ENCODE assay signal across 26 mouse cellular contexts in the genomic region with DNA sequence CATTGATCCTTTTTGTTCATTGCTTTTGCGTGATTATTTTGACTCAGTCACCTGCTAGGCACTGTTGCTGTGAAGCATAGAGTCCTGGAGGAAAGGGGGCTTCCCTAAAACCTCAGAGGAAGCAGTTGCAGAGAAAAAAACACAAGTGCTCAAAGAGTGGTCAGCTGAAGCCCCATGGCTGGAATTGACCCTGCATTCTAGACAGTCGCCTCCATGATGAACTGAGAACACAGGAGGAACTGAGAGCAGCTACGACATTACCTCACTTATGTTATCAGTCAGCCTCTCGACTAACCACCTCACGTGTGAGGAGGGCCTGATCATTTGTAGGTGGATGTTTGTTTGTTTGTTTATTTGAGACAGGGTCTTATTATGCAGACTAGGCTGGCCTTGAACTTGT. TPM values are rescaled to one million over a fixed set of nuclear protein-coding genes. Genes with fewer than 3 reads are reported as not detected.
A peak's percentile ranks its signal among the peaks of the same experiment; 100 is the strongest.
DNase-seq lines count a peak whose midpoint lies in the region; ATAC-seq and TF ChIP-seq lines count a peak whose summit lies in the region.
"Had no signal": no experiment of that assay in that cellular context is flagged by ENCODE, and none has a peak within 500 bp of the region (broad histone marks: within the 10 kb centered on the region; RNA-seq: fewer than 3 reads in every experiment).

No protein-coding gene starts in this region.

- no peak for TF ChIP-seq CTCF in heart, adult 2 months (IDR thresholded peaks at IDR 0.05)

- no peaks in the 10 kb centered on the region for H3K9me3 ChIP-seq in heart, embryonic 10.5 days
- no peaks in the 10 kb centered on the region for H3K9me3 ChIP-seq in heart, embryonic 12.5 days (replicated peaks)
- H3K9me3 ChIP-seq in heart, embryonic 15.5 days (replicated peaks): no peaks in the 10 kb centered on the region
- H3K9me3 ChIP-seq: embryonic facial prominence, embryonic 13.5 days; embryonic facial prominence, embryonic 15.5 days; forebrain, embryonic 10.5 days; forebrain, embryonic 12.5 days; G1E had no signal

- TF ChIP-seq EP300 in heart, adult 2 months (IDR thresholded peaks at IDR 0.05; ENCODE audit: insufficient read depth, low read depth, low read length): no peak

- H3K79me2 ChIP-seq in heart, adult 2 months (replicated peaks; ENCODE audit: control insufficient read depth, insufficient read depth, low read length): no peaks in the 10 kb centered on the region; the same call in 1 of the 2 replicates

- WGBS in heart, embryonic 10.5 days: 59% methylated on average over 5 of the region's 5 CpGs
- WGBS in heart, embryonic 12.5 days: 64% methylated on average over 5 of the region's 5 CpGs
- 62% methylated on average over 5 of the region's 5 CpGs for WGBS in heart, embryonic 15.5 days
- WGBS in heart, adult 2 months: 77% methylated on average over 5 of the region's 5 CpGs

- peaks cover 95% of the 10 kb centered on the region for H3K36me3 ChIP-seq in heart, embryonic 10.5 days
- H3K36me3 ChIP-seq in heart, embryonic 12.5 days: peaks cover 88% of the 10 kb centered on the region
- peaks cover 91% of the 10 kb centered on the region for H3K36me3 ChIP-seq in heart, embryonic 15.5 days
- H3K36me3 ChIP-seq in heart, adult 2 months (ENCODE audit: control insufficient read depth, insufficient read depth, low read length): peaks cover 17% of the 10 kb centered on the region

- no peak for ATAC-seq in heart, embryonic 12.5 days (ENCODE audit: insufficient number of reproducible peaks, low FRiP score)
- ATAC-seq in heart, embryonic 15.5 days (replicated peaks; ENCODE audit: insufficient number of reproducible peaks, insufficient read depth, low FRiP score, low read depth): no peak
- ATAC-seq: activated CD4-positive, CD25-positive, alpha-beta regulatory T cell, adult 4 months; forebrain, embryonic 14.5 days; forebrain, embryonic 16.5 days; Patski had no signal

- no peaks in the 10 kb centered on the region for H3K27me3 ChIP-seq in heart, embryonic 10.5 days (ENCODE audit: insufficient read depth, poor library complexity, severe bottlenecking)
- no peaks in the 10 kb centered on the region for H3K27me3 ChIP-seq in heart, embryonic 12.5 days (replicated peaks)
- no peaks in the 10 kb centered on the region for H3K27me3 ChIP-seq in heart, embryonic 15.5 days
- no peaks in the 10 kb centered on the region for H3K27me3 ChIP-seq in heart, adult 2 months (ENCODE audit: control insufficient read depth, insufficient read depth, low read length)
- H3K27me3 ChIP-seq: embryonic facial prominence, embryonic 13.5 days; embryonic facial prominence, embryonic 15.5 days; forebrain, embryonic 12.5 days; Patski had no signal

- H3K9ac ChIP-seq in heart, embryonic 12.5 days: no peak overlapping the region
- no peak overlapping the region for H3K9ac ChIP-seq in heart, embryonic 15.5 days
- no peak overlapping the region for H3K9ac ChIP-seq in heart, adult 2 months (ENCODE audit: low read depth, low read length)
- H3K9ac ChIP-seq: embryonic facial prominence, embryonic 13.5 days; embryonic facial prominence, embryonic 15.5 days; forebrain, embryonic 12.5 days had no signal

- H3K4me2 ChIP-seq in heart, embryonic 12.5 days: no peak overlapping the region
- H3K4me2 ChIP-seq in heart, embryonic 15.5 days: no peak overlapping the region
- H3K4me2 ChIP-seq: embryonic facial prominence, embryonic 13.5 days; embryonic facial prominence, embryonic 15.5 days; forebrain, embryonic 12.5 days had no signal

- no peak for TF ChIP-seq POLR2A in heart, adult 2 months (IDR thresholded peaks at IDR 0.05; ENCODE audit: insufficient read depth, low read depth, low read length)

- intact Hi-C loops in heart, adult 2 months (cut with DNase I): no loop called here

- H3K27ac ChIP-seq in heart, embryonic 10.5 days: 0 out of 2 replicates have a peak overlapping the region, but pooled peaks have one; percentile 16
- no peak overlapping the region for H3K27ac ChIP-seq in heart, embryonic 12.5 days (ENCODE audit: poor library complexity, severe bottlenecking)
- peak overlapping the region; percentile 1; the same call in 1 of the 2 replicates for H3K27ac ChIP-seq in heart, embryonic 15.5 days
- no peak overlapping the region for H3K27ac ChIP-seq in heart, adult 2 months
- H3K27ac ChIP-seq: embryonic facial prominence, embryonic 13.5 days; embryonic facial prominence, embryonic 15.5 days; forebrain, embryonic 10.5 days; forebrain, embryonic 12.5 days had no signal

- peaks cover 17% of the 10 kb centered on the region for H3K4me1 ChIP-seq in heart, embryonic 10.5 days
- peaks cover 25% of the 10 kb centered on the region for H3K4me1 ChIP-seq in heart, embryonic 12.5 days (replicated peaks)
- H3K4me1 ChIP-seq in heart, embryonic 15.5 days (replicated peaks): peaks cover 9% of the 10 kb centered on the region
- no peaks in the 10 kb centered on the region for H3K4me1 ChIP-seq in heart, adult 2 months (ENCODE audit: control insufficient read depth, insufficient read depth, low read length)
- H3K4me1 ChIP-seq: embryonic facial prominence, embryonic 13.5 days; embryonic facial prominence, embryonic 15.5 days; forebrain, embryonic 10.5 days; forebrain, embryonic 12.5 days had no signal

- H3K4me3 ChIP-seq in heart, embryonic 10.5 days: no peak overlapping the region
- no peak overlapping the region for H3K4me3 ChIP-seq in heart, embryonic 12.5 days
- no peak overlapping the region for H3K4me3 ChIP-seq in heart, embryonic 15.5 days
- no peak overlapping the region for H3K4me3 ChIP-seq in heart, adult 2 months
- H3K4me3 ChIP-seq: embryonic facial prominence, embryonic 13.5 days; embryonic facial prominence, embryonic 15.5 days; erythroblast, embryonic 14.5 days; forebrain, embryonic 10.5 days; forebrain, embryonic 12.5 days had no signal

- DNase-seq in heart, embryonic 10.5 days (ENCODE audit: low spot score): no peak
- no peak for DNase-seq in heart, adult 2 months
- DNase-seq in right cerebral cortex, postnatal 4 days: no peak
- DNase-seq: adrenal gland, adult 8-10 months; adrenal gland, postnatal 14 days; adrenal gland, postnatal 36 days; cerebellum, adult 11-12 months; cerebellum, adult 2 months; cerebellum, adult 9-10 months; cerebellum, postnatal 10 days; cerebellum, postnatal 25 days; embryo, embryonic 11 days had no signal

RNA-seq across cellular contexts. Expression of gene Efcab8, which starts 17.6 kb away (rescaled TPM):
- 0.04 TPM in 1 of 2 replicates, not detected in the other for polyA plus RNA-seq in heart, embryonic 10.5 days (2016; fragmentation: Nextera tagmentation; extraction: Ambion mirVana)
- 0.09 TPM in 1 of 2 replicates, not detected in the other for polyA plus RNA-seq in heart, embryonic 12.5 days (2016; fragmentation: Nextera tagmentation; extraction: Ambion mirVana)
- polyA plus RNA-seq in heart, embryonic 15.5 days (2015; fragmentation: Nextera tagmentation; extraction: Ambion mirVana): 0.16 TPM in 1 of 2 replicates, not detected in the other
- total RNA-seq in heart, adult 2 months (2021): not detected
- polyA plus RNA-seq in heart, adult 2 months (2012; rRNA removed): 0.06 and 0.10 TPM in 2 replicates
- total RNA-seq: adrenal gland, postnatal 14 days; common myeloid progenitor, adult 5-6 weeks had no signal
- polyA plus RNA-seq: embryonic facial prominence, embryonic 11.5 days; embryonic facial prominence, embryonic 13.5 days; embryonic facial prominence, embryonic 15.5 days; forebrain, embryonic 10.5 days; forebrain, embryonic 12.5 days; forebrain, embryonic 14.5 days; G1E had no signal

RNA-seq across cellular contexts. Expression of gene Mapre1, which starts 21.0 kb away (rescaled TPM):
- polyA plus RNA-seq in heart, embryonic 10.5 days (2016; fragmentation: Nextera tagmentation; extraction: Ambion mirVana): 311 and 313 TPM in 2 replicates
- 315 and 319 TPM in 2 replicates for polyA plus RNA-seq in heart, embryonic 12.5 days (2016; fragmentation: Nextera tagmentation; extraction: Ambion mirVana)
- polyA plus RNA-seq in heart, embryonic 15.5 days (2015; fragmentation: Nextera tagmentation; extraction: Ambion mirVana): 210 and 241 TPM in 2 replicates
- total RNA-seq in heart, adult 2 months (2021): 10 to 100 TPM; 49.6 to 50.4 TPM
- polyA plus RNA-seq in heart, adult 2 months (2012; rRNA removed): 7.0 and 14.7 TPM in 2 replicates

Comparison
In these comparisons a context has a peak if more than half of its experiments do, and no peak if none do; other contexts are left out.
1. H3K27ac ChIP-seq: peak in heart, embryonic 10.5 days (single experiment) and heart, embryonic 15.5 days (single experiment); none in heart, embryonic 12.5 days (single experiment) and heart, adult 2 months (single experiment).
2. RNA of gene Mapre1, which starts 21.0 kb away (polyA plus RNA-seq): 315 to 319 TPM in heart, embryonic 12.5 days, 311 to 313 TPM in heart, embryonic 10.5 days and 210 to 241 TPM in heart, embryonic 15.5 days; 7.0 to 14.7 TPM in heart, adult 2 months; every median in the first group is over 10 times any median in the second.